Mouse (Mus musculus): ENCODE measurements around the gene Susd6.
"Not testable (repeated sequence)": the region's sequence is repeated elsewhere in the genome, so short reads cannot be mapped to it uniquely, and the experiment has no call there.

Gene Susd6

GRCm38 (mm10) chr12:80785597-80785996, 4.7 kb upstream of the Susd6 start:
- DNase-seq (ENCODE audit: low spot score), result no peak

GRCm38 (mm10) chr12:80786591-80786990, 3.7 kb upstream of the Susd6 start:
- DNase-seq (ENCODE audit: low spot score), result no peak

GRCm38 (mm10) chr12:80787604-80788003, 2.7 kb upstream of the Susd6 start:
- peak; percentile 55 for DNase-seq (ENCODE audit: low spot score)

GRCm38 (mm10) chr12:80788188-80788587, 2.1 kb upstream of the Susd6 start:
- no peak for DNase-seq (ENCODE audit: low spot score)

- DNase-seq (ENCODE audit: low spot score), result not testable (repeated sequence)
Observed at GRCm38 (mm10) chr12:80789276-80789675, 1.0 kb upstream of the Susd6 start.

GRCm38 (mm10) chr12:80790700-80791570, 625 bp downstream of the Susd6 start:
- no peak for DNase-seq (ENCODE audit: low spot score)

- DNase-seq (ENCODE audit: low spot score), result peak; percentile 48
Observed at GRCm38 (mm10) chr12:80791571-80792444, 1.5 kb downstream of the Susd6 start.

GRCm38 (mm10) chr12:80792867-80793266, 2.6 kb downstream of the Susd6 start:
- DNase-seq (ENCODE audit: low spot score), result no peak

- DNase-seq (ENCODE audit: low spot score), result no peak
Observed at GRCm38 (mm10) chr12:80793535-80793934, 3.2 kb downstream of the Susd6 start.

- DNase-seq (ENCODE audit: low spot score), result no peak
Observed at GRCm38 (mm10) chr12:80794522-80794921, 4.2 kb downstream of the Susd6 start.

GRCm38 (mm10) chr12:80794935-80795785, 4.8 kb downstream of the Susd6 start:
- no peak for DNase-seq (ENCODE audit: low spot score)

- no peak for DNase-seq (ENCODE audit: low spot score)
Observed at GRCm38 (mm10) chr12:80798271-80798670, 8.0 kb downstream of the Susd6 start.

GRCm38 (mm10) chr12:80800156-80800555, 9.8 kb downstream of the Susd6 start:
- DNase-seq (ENCODE audit: low spot score), result no peak

- no peak for DNase-seq (ENCODE audit: low spot score)
Observed at GRCm38 (mm10) chr12:80801443-80801842, 11.1 kb downstream of the Susd6 start.

- no peak for DNase-seq (ENCODE audit: low spot score)
Observed at GRCm38 (mm10) chr12:80803924-80804323, 13.6 kb downstream of the Susd6 start.

GRCm38 (mm10) chr12:80804861-80805428, 14.6 kb downstream of the Susd6 start:
- DNase-seq (ENCODE audit: low spot score), result no peak

GRCm38 (mm10) chr12:80807451-80808085, 17.3 kb downstream of the Susd6 start:
- no peak for DNase-seq (ENCODE audit: low spot score)

- no peak for DNase-seq (ENCODE audit: low spot score)
Observed at GRCm38 (mm10) chr12:80810005-80810404, 19.7 kb downstream of the Susd6 start.

- DNase-seq (ENCODE audit: low spot score), result no peak
Observed at GRCm38 (mm10) chr12:80811646-80812509, 21.6 kb downstream of the Susd6 start.

- DNase-seq (ENCODE audit: low spot score), result no peak
Observed at GRCm38 (mm10) chr12:80812510-80812820, 22.2 kb downstream of the Susd6 start.

All from yolk sac, embryonic 10.5 days (tissue).